Mouse (Mus musculus): ENCODE measurements at regions not wholly inside any gene's neighbourhood (a gene's known extent, or its start where the extent isn't known, plus 50 kb on each side); places are given as distances from the start of the nearest gene placed in this dataset.

DNA sequence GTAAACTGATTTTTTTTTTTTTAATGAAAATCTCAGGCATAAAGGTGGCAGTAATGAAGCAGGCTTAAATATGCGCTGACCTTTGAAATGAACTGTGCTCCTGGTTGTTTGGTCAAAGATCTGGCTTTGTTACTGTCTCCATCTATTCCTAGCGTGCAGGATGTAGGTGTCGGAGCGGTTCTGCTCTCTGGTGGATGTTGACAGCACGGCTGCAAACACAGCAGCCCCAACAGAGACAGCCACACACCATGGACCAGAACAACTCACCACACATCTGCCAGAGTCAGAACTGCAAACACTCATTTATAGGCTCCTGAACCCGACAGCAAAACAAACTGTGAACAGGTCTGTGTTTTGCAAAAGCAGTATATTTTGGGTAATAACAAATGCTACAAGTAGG lies 251.1 kb upstream of the Mms22l start:
- DNase-seq: no peak
- Histone ChIP-seq H3K4me3 (ENCODE audit: low read depth, low read length) (no peak overlapping the region), H3K4me2 (no peak overlapping the region), H3K4me1 (ENCODE audit: insufficient read depth) (no peaks in the 10 kb centered on the region), H3K9me3 (ENCODE audit: low read depth, low read length) (no peaks in the 10 kb centered on the region), H3K27me3 (ENCODE audit: insufficient read depth, low read length) (no peaks in the 10 kb centered on the region), H3K27ac (ENCODE audit: low read depth) (no peak overlapping the region), H3K36me3 (ENCODE audit: insufficient read depth) (no peaks in the 10 kb centered on the region), H3K9ac (no peak overlapping the region)
- ATAC-seq (ENCODE audit: insufficient read depth): no peak
- 59% methylated on average over 6 of the region's 6 CpGs for WGBS
- TF ChIP-seq CTCF (IDR thresholded peaks at IDR 0.05; ENCODE audit: low read depth): no peak

DNA sequence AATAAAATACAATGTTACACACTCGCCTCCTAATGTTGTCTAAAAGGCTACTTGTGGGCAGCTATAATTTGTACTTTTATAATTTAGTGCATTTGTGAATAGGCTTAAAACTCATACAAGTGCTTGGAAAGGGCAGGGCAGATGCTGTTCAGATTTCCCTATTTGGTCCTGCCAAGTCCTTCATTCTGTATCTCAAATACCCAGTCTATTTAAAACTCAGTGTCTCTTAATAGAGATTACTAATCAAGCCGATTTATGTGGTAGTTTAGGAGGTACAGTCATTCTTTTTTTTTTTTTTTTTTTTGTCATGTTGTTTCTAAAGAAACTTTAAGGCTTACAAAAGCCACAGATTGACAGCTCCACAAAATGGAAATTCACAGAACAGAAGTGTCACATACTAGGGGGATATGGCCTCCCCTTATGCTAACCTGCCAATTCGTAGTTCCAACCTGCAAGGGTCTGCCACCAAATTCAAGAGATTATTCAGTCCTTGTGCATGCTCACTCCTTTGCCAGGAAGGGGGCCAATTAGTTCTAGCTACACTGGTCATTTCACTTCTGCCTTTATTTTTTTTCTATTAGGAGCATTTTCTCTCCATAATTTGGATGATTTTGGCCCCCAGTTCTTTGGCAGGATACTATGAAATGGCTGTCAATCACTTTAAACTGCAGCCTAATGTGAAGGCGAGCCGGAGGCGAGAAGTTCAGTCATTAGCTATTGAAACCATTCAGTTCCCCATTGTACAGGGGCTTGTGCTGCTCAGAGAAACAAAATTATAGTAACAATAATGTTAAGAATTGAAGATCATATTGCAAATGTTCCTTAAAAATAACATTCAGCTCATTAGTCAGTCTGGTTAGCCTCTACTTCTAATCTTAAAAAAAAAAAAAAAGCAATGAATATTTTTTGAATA lies 247.9 kb upstream of the Mms22l start:
- WGBS: 77% methylated on average over 6 of the region's 6 CpGs
- Histone ChIP-seq H3K4me1 (ENCODE audit: insufficient read depth) (no peaks in the 10 kb centered on the region), H3K4me2 (no peak overlapping the region), H3K4me3 (ENCODE audit: low read depth, low read length) (no peak overlapping the region), H3K27ac (ENCODE audit: low read depth) (no peak overlapping the region), H3K27me3 (ENCODE audit: insufficient read depth, low read length) (no peaks in the 10 kb centered on the region), H3K9ac (no peak overlapping the region), H3K36me3 (ENCODE audit: insufficient read depth) (no peaks in the 10 kb centered on the region), H3K9me3 (ENCODE audit: low read depth, low read length) (no peaks in the 10 kb centered on the region)
- no peak for TF ChIP-seq CTCF (IDR thresholded peaks at IDR 0.05; ENCODE audit: low read depth)
- DNase-seq (no peak), ATAC-seq (ENCODE audit: insufficient read depth) (no peak)

DNA sequence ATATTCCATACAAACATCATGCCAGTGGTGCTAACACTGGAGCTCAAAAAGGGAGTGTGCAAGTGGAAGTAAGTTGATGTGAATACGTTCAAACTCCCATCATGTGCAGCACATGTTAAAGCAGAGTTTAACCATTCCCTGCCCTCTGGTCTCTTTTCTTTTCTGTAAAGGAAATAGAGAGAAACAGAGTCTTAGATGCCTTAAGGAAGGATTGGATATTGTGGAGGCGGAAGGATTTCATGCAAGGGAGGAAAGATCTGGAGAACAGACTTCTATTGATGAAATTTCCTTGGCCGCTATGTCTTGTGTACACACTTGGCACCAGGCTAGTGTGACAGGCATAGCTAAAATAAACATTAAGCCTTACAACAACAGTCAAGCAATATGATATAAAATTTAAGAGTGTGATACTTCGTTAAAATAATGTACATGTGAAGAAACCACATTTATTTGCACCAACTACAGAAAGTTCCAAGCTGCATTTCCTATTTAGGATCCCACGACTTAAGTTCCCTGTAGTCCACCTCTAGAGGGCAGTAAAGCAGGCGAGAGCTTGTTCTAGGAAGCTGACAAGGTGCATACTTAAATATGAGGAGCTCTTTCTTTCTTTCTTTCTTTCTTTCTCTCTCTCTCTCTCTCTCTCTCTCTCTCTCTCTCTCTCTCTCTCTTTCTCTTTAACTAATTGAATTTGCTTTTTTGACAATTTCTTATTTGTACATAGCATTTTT lies 246.8 kb upstream of the Mms22l start:
- no peaks in the 10 kb centered on the region for H3K9me3 ChIP-seq (ENCODE audit: low read depth, low read length)
- H3K27me3 ChIP-seq (ENCODE audit: insufficient read depth, low read length): no peaks in the 10 kb centered on the region
- DNase-seq (peak; percentile 69), ATAC-seq (ENCODE audit: insufficient read depth) (no peak)
- H3K4me3 ChIP-seq (ENCODE audit: low read depth, low read length): no peak overlapping the region
- H3K36me3 ChIP-seq (ENCODE audit: insufficient read depth): no peaks in the 10 kb centered on the region
- peak; percentile 48 for TF ChIP-seq CTCF (IDR thresholded peaks at IDR 0.05; ENCODE audit: low read depth)
- no peaks in the 10 kb centered on the region for H3K4me1 ChIP-seq (ENCODE audit: insufficient read depth)
- WGBS: 30% methylated on average over 6 of the region's 6 CpGs
- H3K4me2 ChIP-seq: no peak overlapping the region
- H3K9ac ChIP-seq: no peak overlapping the region
- no peak overlapping the region for H3K27ac ChIP-seq (ENCODE audit: low read depth)

DNA sequence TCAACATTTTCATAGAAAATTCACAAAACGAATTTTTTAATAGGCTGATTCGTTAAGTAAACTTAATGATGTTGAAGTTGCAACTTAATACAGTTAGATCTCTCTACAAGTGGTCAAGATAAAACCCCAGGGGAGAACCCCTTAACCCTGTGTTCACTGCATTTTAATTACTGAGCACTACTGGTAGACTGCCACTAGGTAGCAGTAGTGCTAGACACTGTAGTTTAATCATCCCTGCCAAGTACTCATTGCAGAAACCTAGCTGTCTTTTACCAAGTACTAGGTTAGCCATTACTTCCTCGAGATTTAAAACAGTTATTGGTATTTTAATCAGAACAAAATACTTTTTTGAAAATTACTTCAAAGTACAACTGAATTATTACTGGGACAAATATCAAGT lies 218.1 kb upstream of the Mms22l start:
- H3K9ac ChIP-seq: no peak overlapping the region
- no peak for TF ChIP-seq CTCF (IDR thresholded peaks at IDR 0.05; ENCODE audit: low read depth)
- no peaks in the 10 kb centered on the region for H3K4me1 ChIP-seq (ENCODE audit: insufficient read depth)
- no peaks in the 10 kb centered on the region for H3K36me3 ChIP-seq (ENCODE audit: insufficient read depth)
- DNase-seq (no peak), ATAC-seq (ENCODE audit: insufficient read depth) (no peak)
- H3K4me3 ChIP-seq (ENCODE audit: low read depth, low read length): no peak overlapping the region
- no peak overlapping the region for H3K4me2 ChIP-seq
- H3K27ac ChIP-seq (ENCODE audit: low read depth): no peak overlapping the region
- no peaks in the 10 kb centered on the region for H3K9me3 ChIP-seq (ENCODE audit: low read depth, low read length)
- 42% methylated on average over 3 of the region's 3 CpGs for WGBS
- no peaks in the 10 kb centered on the region for H3K27me3 ChIP-seq (ENCODE audit: insufficient read depth, low read length)

All from lung, embryonic 14.5 days (tissue).